Mouse (Mus musculus) forebrain, embryonic 12.5 days (tissue): ENCODE measurements at regions not wholly inside any gene's neighbourhood (a gene's known extent, or its start where the extent isn't known, plus 50 kb on each side); places are given as distances from the start of the nearest gene placed in this dataset.

ENCODE experiments used
- ATAC-seq: fragments of 200-750 bp; cut with Nextera tagmentation; 2 replicates; pipeline ENCODE4 v1.8.0; 2017; ENCODE audit warnings: moderate TSS enrichment; ENCODE audit not compliant: low FRiP score
- H3K27ac ChIP-seq: fragments of 300-500 bp; sonication (generic); 2 replicates; pipeline ENCODE4 v1.5.1; 2016; ENCODE audit warnings: mild to moderate bottlenecking
- H3K27me3 ChIP-seq: fragments of 300-500 bp; sonication (generic); 2 replicates; pipeline ENCODE4 v1.6.1; 2016; ENCODE audit warnings: mild to moderate bottlenecking
- H3K36me3 ChIP-seq: fragments of 300-500 bp; sonication (generic); replicated peaks from 2 replicates; pipeline ENCODE4 v1.6.1; 2016; ENCODE audit warnings: mild to moderate bottlenecking
- H3K4me1 ChIP-seq: fragments of 300-500 bp; sonication (generic); 2 replicates; pipeline ENCODE4 v1.6.1; 2016
- H3K4me2 ChIP-seq: fragments of 300-500 bp; sonication (generic); 2 replicates; pipeline ENCODE4 v1.6.1; 2016; ENCODE audit warnings: mild to moderate bottlenecking, moderate library complexity
- H3K4me3 ChIP-seq: fragments of 300-500 bp; sonication (generic); replicated peaks from 2 replicates; pipeline ENCODE4 v1.5.1; 2016; ENCODE audit warnings: mild to moderate bottlenecking
- H3K9ac ChIP-seq: fragments of 300-500 bp; sonication (generic); 2 replicates; pipeline ENCODE4 v1.6.1; 2016; ENCODE audit warnings: mild to moderate bottlenecking
- H3K9me3 ChIP-seq: fragments of 300-500 bp; sonication (generic); 2 replicates; pipeline ENCODE4 v1.6.1; 2016
- WGBS: fragments of 180-500 bp; shearing (Covaris S2); methylation state at CpG from one replicate; pipeline ENCODE4 v1.1.7; 2016; 5-methylcytosine and 5-hydroxymethylcytosine counted together

- WGBS: 93% methylated on average over 3 of the region's 3 CpGs
- no peaks in the 10 kb centered on the region for H3K27me3 ChIP-seq
Observed at GRCm38 (mm10) chr6:138956461-138957072, 298.2 kb upstream of the Igbp1b start.

GRCm38 (mm10) chr6:138950888-138951287 is 292.5 kb upstream of the Igbp1b start:
- Histone ChIP-seq H3K9ac (no peak overlapping the region), H3K27me3 (no peaks in the 10 kb centered on the region), H3K4me1 (no peaks in the 10 kb centered on the region; the same call in 1 of the 2 replicates), H3K27ac (no peak overlapping the region), H3K9me3 (no peaks in the 10 kb centered on the region), H3K4me2 (no peak overlapping the region), H3K4me3 (no peak overlapping the region), H3K36me3 (no peaks in the 10 kb centered on the region)
- no peak for ATAC-seq
- WGBS: 95% methylated on average over 3 of the region's 3 CpGs

More at GRCm38 (mm10) chr6:138956461-138957072, 298.2 kb upstream of the Igbp1b start:
- no peak overlapping the region for H3K9ac ChIP-seq
- H3K4me3 ChIP-seq: no peak overlapping the region
- H3K4me2 ChIP-seq: no peak overlapping the region
- H3K4me1 ChIP-seq: no peaks in the 10 kb centered on the region
- no peaks in the 10 kb centered on the region for H3K36me3 ChIP-seq
- no peak for ATAC-seq
- no peak overlapping the region for H3K27ac ChIP-seq
- H3K9me3 ChIP-seq: no peaks in the 10 kb centered on the region

- no peak for ATAC-seq
- H3K36me3 ChIP-seq: no peaks in the 10 kb centered on the region
- H3K27ac ChIP-seq: no peak overlapping the region
- no peak overlapping the region for H3K4me2 ChIP-seq
- H3K27me3 ChIP-seq: no peaks in the 10 kb centered on the region
- H3K4me3 ChIP-seq: no peak overlapping the region
- WGBS: 43% methylated on average over 5 of the region's 5 CpGs
- no peaks in the 10 kb centered on the region; the same call in 1 of the 2 replicates for H3K4me1 ChIP-seq
- no peaks in the 10 kb centered on the region for H3K9me3 ChIP-seq
- H3K9ac ChIP-seq: no peak overlapping the region
Observed at GRCm38 (mm10) chr6:138946632-138947031, 288.3 kb upstream of the Igbp1b start.

- Histone ChIP-seq H3K4me2 (no peak overlapping the region), H3K4me1 (no peaks in the 10 kb centered on the region; the same call in 1 of the 2 replicates), H3K27ac (no peak overlapping the region), H3K9me3 (no peaks in the 10 kb centered on the region), H3K9ac (no peak overlapping the region), H3K36me3 (no peaks in the 10 kb centered on the region), H3K4me3 (no peak overlapping the region), H3K27me3 (no peaks in the 10 kb centered on the region)
- WGBS: 24% methylated on average over 1 of the region's 1 CpGs
- ATAC-seq: no peak
Observed at GRCm38 (mm10) chr6:138945432-138945831, 287.1 kb upstream of the Igbp1b start.

GRCm38 (mm10) chr6:138920161-138920560 is 261.8 kb upstream of the Igbp1b start:
- H3K27me3 ChIP-seq: no peaks in the 10 kb centered on the region
- WGBS: 60% methylated on average over 2 of the region's 2 CpGs
- H3K4me3 ChIP-seq: no peak overlapping the region
- no peak overlapping the region for H3K4me2 ChIP-seq
- no peak overlapping the region for H3K27ac ChIP-seq
- no peaks in the 10 kb centered on the region for H3K9me3 ChIP-seq
- no peaks in the 10 kb centered on the region for H3K4me1 ChIP-seq
- H3K9ac ChIP-seq: no peak overlapping the region
- no peak for ATAC-seq
- H3K36me3 ChIP-seq: no peaks in the 10 kb centered on the region

- Histone ChIP-seq H3K4me2 (no peak overlapping the region), H3K27me3 (no peaks in the 10 kb centered on the region), H3K9ac (no peak overlapping the region), H3K9me3 (no peaks in the 10 kb centered on the region), H3K4me3 (no peak overlapping the region), H3K27ac (no peak overlapping the region), H3K4me1 (no peaks in the 10 kb centered on the region), H3K36me3 (no peaks in the 10 kb centered on the region)
- WGBS: 89% methylated on average over 4 of the region's 4 CpGs
- no peak for ATAC-seq
Observed at GRCm38 (mm10) chr6:138919531-138919930, 261.2 kb upstream of the Igbp1b start.

- Histone ChIP-seq H3K27me3 (no peaks in the 10 kb centered on the region), H3K9me3 (no peaks in the 10 kb centered on the region), H3K9ac (no peak overlapping the region), H3K27ac (no peak overlapping the region), H3K36me3 (no peaks in the 10 kb centered on the region), H3K4me3 (no peak overlapping the region), H3K4me2 (no peak overlapping the region), H3K4me1 (no peaks in the 10 kb centered on the region)
- ATAC-seq: no peak
- WGBS: 70% methylated on average over 3 of the region's 3 CpGs
Observed at GRCm38 (mm10) chr6:138914981-138915380, 256.6 kb upstream of the Igbp1b start.

- H3K27me3 ChIP-seq: no peaks in the 10 kb centered on the region
- H3K9ac ChIP-seq: no peak overlapping the region
- ATAC-seq: peak; percentile 73
- H3K36me3 ChIP-seq: no peaks in the 10 kb centered on the region
- no peak overlapping the region for H3K27ac ChIP-seq
- H3K4me2 ChIP-seq: peak overlapping the region; percentile 17; the same call in 1 of the 2 replicates
- no peak overlapping the region for H3K4me3 ChIP-seq
- 57% methylated on average over 12 of the region's 12 CpGs for WGBS
- peaks cover 6% of the 10 kb centered on the region; the same call in 1 of the 2 replicates for H3K4me1 ChIP-seq
- no peaks in the 10 kb centered on the region for H3K9me3 ChIP-seq
Observed at GRCm38 (mm10) chr6:138873610-138874009, 215.3 kb upstream of the Igbp1b start.

GRCm38 (mm10) chr6:138872495-138873415 is 214.4 kb upstream of the Igbp1b start:
- H3K4me3 ChIP-seq: no peak overlapping the region
- ATAC-seq: peak; percentile 72
- no peaks in the 10 kb centered on the region for H3K27me3 ChIP-seq
- H3K9me3 ChIP-seq: no peaks in the 10 kb centered on the region
- 38% methylated on average over 20 of the region's 20 CpGs for WGBS
- H3K4me2 ChIP-seq: peak overlapping the region; percentile 17; the same call in 1 of the 2 replicates
- peaks cover 6% of the 10 kb centered on the region; the same call in 1 of the 2 replicates for H3K4me1 ChIP-seq
- H3K27ac ChIP-seq: no peak overlapping the region
- no peaks in the 10 kb centered on the region for H3K36me3 ChIP-seq
- no peak overlapping the region for H3K9ac ChIP-seq

GRCm38 (mm10) chr6:138838043-138838442 is 179.7 kb upstream of the Igbp1b start:
- ATAC-seq: no peak

GRCm38 (mm10) chr6:138834876-138835275 is 176.5 kb upstream of the Igbp1b start:
- H3K27ac ChIP-seq: no peak overlapping the region
- H3K4me1 ChIP-seq: no peaks in the 10 kb centered on the region
- WGBS: 91% methylated on average over 6 of the region's 6 CpGs
- no peak overlapping the region for H3K9ac ChIP-seq
- H3K4me3 ChIP-seq: no peak overlapping the region
- no peaks in the 10 kb centered on the region for H3K27me3 ChIP-seq
- no peak overlapping the region for H3K4me2 ChIP-seq
- H3K9me3 ChIP-seq: no peaks in the 10 kb centered on the region
- no peak for ATAC-seq
- H3K36me3 ChIP-seq: no peaks in the 10 kb centered on the region

More at GRCm38 (mm10) chr6:138838043-138838442, 179.7 kb upstream of the Igbp1b start:
- Histone ChIP-seq H3K9me3 (no peaks in the 10 kb centered on the region), H3K4me1 (no peaks in the 10 kb centered on the region), H3K27ac (no peak overlapping the region), H3K4me3 (no peak overlapping the region), H3K9ac (no peak overlapping the region), H3K4me2 (no peak overlapping the region), H3K36me3 (no peaks in the 10 kb centered on the region), H3K27me3 (no peaks in the 10 kb centered on the region)
- 93% methylated on average over 8 of the region's 8 CpGs for WGBS

GRCm38 (mm10) chr6:138801835-138802234 is 143.5 kb upstream of the Igbp1b start:
- ATAC-seq: no peak
- Histone ChIP-seq H3K4me1 (no peaks in the 10 kb centered on the region), H3K27me3 (no peaks in the 10 kb centered on the region), H3K4me3 (no peak overlapping the region), H3K9ac (no peak overlapping the region), H3K9me3 (no peaks in the 10 kb centered on the region), H3K4me2 (no peak overlapping the region), H3K36me3 (no peaks in the 10 kb centered on the region), H3K27ac (no peak overlapping the region)
- 68% methylated on average over 4 of the region's 4 CpGs for WGBS
